In the genomic region with DNA sequence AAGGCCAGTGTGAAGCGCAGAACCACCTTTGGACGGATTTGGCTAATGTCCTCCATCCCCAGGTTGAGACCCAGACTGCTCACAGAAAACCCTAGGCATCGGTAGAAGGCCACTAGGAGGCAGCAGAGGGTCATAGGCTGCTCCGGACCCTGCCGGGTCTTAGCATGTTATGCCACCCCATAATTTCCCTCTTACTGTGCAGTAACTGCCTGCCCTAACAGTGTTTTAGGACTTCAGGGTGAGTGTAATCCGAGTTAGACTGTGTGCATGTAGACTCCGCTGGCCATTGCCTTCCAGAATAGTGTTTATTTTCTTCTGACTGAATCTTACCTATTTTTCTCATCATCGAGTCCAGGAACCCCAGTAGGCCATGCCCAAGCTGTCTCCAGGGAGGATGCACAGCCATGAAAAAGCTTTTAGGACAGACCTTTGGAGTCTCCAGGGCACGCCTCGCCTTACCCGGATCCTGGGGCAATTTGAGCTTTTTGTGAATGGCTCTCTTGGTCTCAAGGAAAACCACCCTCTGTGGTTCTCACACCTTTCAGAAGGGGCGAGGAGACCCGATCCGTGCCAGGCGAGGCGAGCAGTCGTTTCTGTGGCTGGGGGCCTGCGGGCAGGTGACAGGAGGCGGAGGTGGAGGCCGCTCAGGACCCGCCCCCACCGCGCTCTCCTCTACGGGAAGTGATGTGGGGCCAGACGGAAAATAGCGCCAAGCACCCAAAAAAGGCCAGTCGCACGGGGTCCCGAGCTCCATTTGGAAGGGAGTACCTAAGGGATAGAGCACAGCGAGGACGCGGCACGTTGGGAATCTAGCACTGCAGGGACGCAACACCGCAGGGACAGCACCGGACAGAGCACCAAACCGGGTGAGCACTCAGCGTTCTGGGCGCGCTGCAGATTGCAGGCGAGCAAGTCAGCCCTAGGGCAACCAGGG, we compare ENCODE assay signal across 8 mouse cellular contexts. TPM values are rescaled to one million over a fixed set of nuclear protein-coding genes. Genes with fewer than 3 reads are reported as not detected.
DNase-seq lines count a peak whose midpoint lies in the region; ATAC-seq lines count a peak whose summit lies in the region.

Gene Rab27a (plus strand): TSS at position 709 of the 934 bp plus-strand sequence.

- peak within 1 kb of the TSS; percentile 64 for H3K9ac ChIP-seq in hindbrain, embryonic 14.5 days

- 0 out of 2 replicates have a peak, but pooled peaks cover 3% of the 10 kb centered on the region for H3K27me3 ChIP-seq in hindbrain, embryonic 14.5 days (ENCODE audit: control insufficient read depth, insufficient read depth, low read length)

- peak within 1 kb of the TSS; percentile 35 for H3K4me3 ChIP-seq in hindbrain, embryonic 14.5 days (replicated peaks; ENCODE audit: low read length)

- peak; percentile 58 for ATAC-seq in hindbrain, embryonic 14.5 days (ENCODE audit: low FRiP score)

- H3K9me3 ChIP-seq in hindbrain, embryonic 14.5 days (ENCODE audit: control insufficient read depth, low read length), result no peaks in the 10 kb centered on the region

- no peaks in the 10 kb centered on the region for H3K36me3 ChIP-seq in hindbrain, embryonic 14.5 days (replicated peaks; ENCODE audit: control insufficient read depth, insufficient read depth)

- H3K4me1 ChIP-seq in hindbrain, embryonic 14.5 days (replicated peaks; ENCODE audit: control insufficient read depth, insufficient read depth, low read length), result peaks cover 17% of the 10 kb centered on the region

- peak; percentile 91 for DNase-seq in R1 (ENCODE audit: low read depth, low spot score)
- DNase-seq in cerebellum, postnatal 25 days, result peak; percentile 88 to 95
- peak; percentile 59 to 77 for DNase-seq in frontal cortex, postnatal 25 days (ENCODE audit: low spot score in 2 of 2)
- DNase-seq in hindbrain, embryonic 14.5 days (ENCODE audit: low spot score), result peak; percentile 82
- peak; percentile 66 to 92 for DNase-seq in layer of hippocampus, postnatal 25 days (ENCODE audit: extremely low spot score in 1 of 2, low spot score in 1 of 2)
- DNase-seq in lung, postnatal 25 days (ENCODE audit: low spot score), result peak; percentile 91
- DNase-seq in retina, adult 2 months (ENCODE audit: low read depth, low spot score), result peak; percentile 75
- DNase-seq in thymus, postnatal 25 days, result peak; percentile 90

- H3K27ac ChIP-seq in hindbrain, embryonic 14.5 days, result no peak within 1 kb of the TSS

- WGBS in hindbrain, embryonic 14.5 days, result 2% methylated on average over 41 of the region's 41 CpGs

- peak within 1 kb of the TSS; percentile 68 for H3K4me2 ChIP-seq in hindbrain, embryonic 14.5 days (replicated peaks)

RNA-seq across cellular contexts. Expression of gene Rab27a, which starts in this region (rescaled TPM):
- 1.0 and 1.1 TPM in 2 replicates for polyA plus RNA-seq in hindbrain, embryonic 14.5 days (2014; fragmentation: Nextera tagmentation; extraction: Ambion mirVana)
- 10 to 100 TPM; 11.4 to 11.9 TPM for total RNA-seq in layer of hippocampus, postnatal 25 days (2021)
